Mouse (Mus musculus) midbrain, embryonic 16.5 days (tissue): Measurements from ENCODE around the gene Fbxl21. TPM values are rescaled to one million over a fixed set of nuclear protein-coding genes. Genes with fewer than 3 reads are reported as not detected.

Experiments used
- ATAC-seq: fragments of 200-750 bp; cut with Nextera tagmentation; 2 replicates; pipeline ENCODE4 v1.8.0; 2017; ENCODE audit warnings: moderate TSS enrichment
- H3K27ac ChIP-seq: fragments of 300-500 bp; sonication (generic); 2 replicates; pipeline ENCODE4 v1.5.1; 2014; ENCODE audit warnings: mild to moderate bottlenecking, low read length, mixed read lengths
- H3K27me3 ChIP-seq: fragments of 300-500 bp; sonication (generic); 2 replicates; pipeline ENCODE4 v1.6.1; 2014; ENCODE audit warnings: low read depth, low read length, mixed read lengths; ENCODE audit not compliant: control insufficient read depth, insufficient read depth
- H3K36me3 ChIP-seq: fragments of 300-500 bp; sonication (generic); 2 replicates; pipeline ENCODE4 v1.6.1; 2014; ENCODE audit warnings: mild to moderate bottlenecking, low read length, moderate library complexity, mixed read lengths; ENCODE audit not compliant: control insufficient read depth, insufficient read depth
- H3K4me1 ChIP-seq: fragments of 300-500 bp; sonication (generic); 2 replicates; pipeline ENCODE4 v1.6.1; 2014; ENCODE audit warnings: mild to moderate bottlenecking, low read length, mixed read lengths; ENCODE audit not compliant: control insufficient read depth, insufficient read depth
- H3K4me2 ChIP-seq: fragments of 300-500 bp; sonication (generic); 2 replicates; pipeline ENCODE4 v1.6.1; 2014; ENCODE audit warnings: mild to moderate bottlenecking, low read length, mixed read lengths
- H3K4me3 ChIP-seq: fragments of 300-500 bp; sonication (generic); 2 replicates; pipeline ENCODE4 v1.5.1; 2014; ENCODE audit warnings: low read depth, mild to moderate bottlenecking, low read length, moderate library complexity, mixed read lengths
- H3K9ac ChIP-seq: fragments of 300-500 bp; sonication (generic); 2 replicates; pipeline ENCODE4 v1.6.1; 2014; ENCODE audit warnings: low read depth, low read length, mixed read lengths
- H3K9me3 ChIP-seq: fragments of 300-500 bp; sonication (generic); replicated peaks from 2 replicates; pipeline ENCODE4 v1.6.1; 2014; ENCODE audit warnings: mild to moderate bottlenecking, low read length, mixed read lengths; ENCODE audit not compliant: control insufficient read depth, poor library complexity, severe bottlenecking
- whole genome bisulfite sequencing: fragments of 180-500 bp; shearing (Covaris S2); extraction: QIAGEN DNeasy Blood & Tissue Kit; methylation state at CpG from one replicate; pipeline ENCODE4 v1.1.7; 2014; 5-methylcytosine and 5-hydroxymethylcytosine counted together
- polyA plus RNA-seq: library from polyadenylated mRNA; unstranded; fragments of >200 nt; fragmentation: Nextera tagmentation; extraction: Ambion mirVana; gene quantifications from 2 replicates; pipeline ENCODE4 v1.2.1, GENCODE M21; 2015

Fbxl21 gene
- polyA plus RNA-seq, 1 experiment from 2014 or later, result 3.2 TPM

- Histone ChIP-seq H3K36me3 (no peaks in the 10 kb centered on the region), H3K27me3 (no peaks in the 10 kb centered on the region), H3K9ac (no peak overlapping the region), H3K4me2 (no peak overlapping the region), H3K9me3 (no peaks in the 10 kb centered on the region), H3K4me3 (no peak overlapping the region), H3K27ac (no peak overlapping the region), H3K4me1 (peaks cover 8% of the 10 kb centered on the region)
- ATAC-seq, result no peak
- 45% methylated on average over 3 of the region's 3 CpGs for WGBS
Measured at GRCm38 (mm10) chr13:56558811-56559210, 36.5 kb downstream of the Fbxl21 start.

GRCm38 (mm10) chr13:56559841-56560370 lies 37.6 kb downstream of the Fbxl21 start:
- H3K9ac ChIP-seq, result no peak overlapping the region
- no peaks in the 10 kb centered on the region for H3K4me1 ChIP-seq
- no peak overlapping the region for H3K27ac ChIP-seq
- 82% methylated on average over 6 of the region's 6 CpGs for WGBS
- ATAC-seq, result no peak
- no peak overlapping the region for H3K4me2 ChIP-seq
- H3K4me3 ChIP-seq, result no peak overlapping the region
- H3K36me3 ChIP-seq, result no peaks in the 10 kb centered on the region
- no peaks in the 10 kb centered on the region for H3K27me3 ChIP-seq
- H3K9me3 ChIP-seq, result no peaks in the 10 kb centered on the region

- H3K36me3 ChIP-seq, result no peaks in the 10 kb centered on the region
- no peaks in the 10 kb centered on the region for H3K27me3 ChIP-seq
- 82% methylated on average over 8 of the region's 8 CpGs for WGBS
- no peaks in the 10 kb centered on the region; the same call in 1 of the 2 replicates for H3K4me1 ChIP-seq
- H3K9ac ChIP-seq, result no peak overlapping the region
- H3K4me2 ChIP-seq, result no peak overlapping the region
- no peak overlapping the region for H3K27ac ChIP-seq
- no peak for ATAC-seq
- no peak overlapping the region for H3K4me3 ChIP-seq
- H3K9me3 ChIP-seq, result no peaks in the 10 kb centered on the region
Measured at GRCm38 (mm10) chr13:56561129-56561528, 38.9 kb downstream of the Fbxl21 start.

- Histone ChIP-seq H3K4me2 (no peak overlapping the region), H3K4me1 (peaks cover 3% of the 10 kb centered on the region; the same call in 1 of the 2 replicates), H3K27me3 (no peaks in the 10 kb centered on the region), H3K9me3 (no peaks in the 10 kb centered on the region), H3K36me3 (no peaks in the 10 kb centered on the region), H3K27ac (no peak overlapping the region), H3K9ac (no peak overlapping the region), H3K4me3 (no peak overlapping the region)
- 36% methylated on average over 6 of the region's 6 CpGs for WGBS
- ATAC-seq, result no peak
Measured at GRCm38 (mm10) chr13:56563075-56563474, 40.8 kb downstream of the Fbxl21 start.

GRCm38 (mm10) chr13:56566336-56566735 lies 44.1 kb downstream of the Fbxl21 start:
- Histone ChIP-seq H3K9me3 (no peaks in the 10 kb centered on the region), H3K4me3 (no peak overlapping the region), H3K27me3 (no peaks in the 10 kb centered on the region), H3K27ac (no peak overlapping the region), H3K9ac (no peak overlapping the region), H3K4me1 (peaks cover 3% of the 10 kb centered on the region; the same call in 1 of the 2 replicates), H3K4me2 (no peak overlapping the region), H3K36me3 (no peaks in the 10 kb centered on the region)
- no peak for ATAC-seq
- WGBS, result 39% methylated on average over 10 of the region's 10 CpGs

GRCm38 (mm10) chr13:56571645-56572044 lies 49.4 kb downstream of the Fbxl21 start:
- H3K27me3 ChIP-seq, result no peaks in the 10 kb centered on the region
- H3K4me1 ChIP-seq, result peaks cover under 1% of the 10 kb centered on the region; the same call in 1 of the 2 replicates
- 90% methylated on average over 8 of the region's 8 CpGs for WGBS
- H3K9ac ChIP-seq, result no peak overlapping the region
- ATAC-seq, result no peak
- H3K9me3 ChIP-seq, result no peaks in the 10 kb centered on the region
- H3K4me2 ChIP-seq, result no peak overlapping the region
- no peak overlapping the region for H3K4me3 ChIP-seq
- no peaks in the 10 kb centered on the region for H3K36me3 ChIP-seq
- no peak overlapping the region for H3K27ac ChIP-seq

GRCm38 (mm10) chr13:56575074-56575473 lies 52.8 kb downstream of the Fbxl21 start:
- Histone ChIP-seq H3K36me3 (no peaks in the 10 kb centered on the region), H3K9me3 (no peaks in the 10 kb centered on the region)

GRCm38 (mm10) chr13:56575701-56576321 lies 53.5 kb downstream of the Fbxl21 start:
- Histone ChIP-seq H3K9ac (no peak overlapping the region), H3K9me3 (no peaks in the 10 kb centered on the region), H3K4me3 (no peak overlapping the region), H3K4me2 (no peak overlapping the region), H3K4me1 (no peaks in the 10 kb centered on the region), H3K27ac (no peak overlapping the region), H3K36me3 (no peaks in the 10 kb centered on the region), H3K27me3 (no peaks in the 10 kb centered on the region)
- 70% methylated on average over 12 of the region's 12 CpGs for WGBS
- no peak for ATAC-seq

More at GRCm38 (mm10) chr13:56575074-56575473, 52.8 kb downstream of the Fbxl21 start:
- Histone ChIP-seq H3K4me1 (no peaks in the 10 kb centered on the region), H3K4me3 (no peak overlapping the region), H3K27ac (no peak overlapping the region), H3K9ac (no peak overlapping the region), H3K4me2 (no peak overlapping the region), H3K27me3 (no peaks in the 10 kb centered on the region)
- ATAC-seq, result no peak
- WGBS, result 73% methylated on average over 4 of the region's 4 CpGs

GRCm38 (mm10) chr13:56578097-56578496 lies 55.8 kb downstream of the Fbxl21 start:
- no peak overlapping the region for H3K4me3 ChIP-seq
- H3K9me3 ChIP-seq, result no peaks in the 10 kb centered on the region
- 84% methylated on average over 5 of the region's 5 CpGs for WGBS
- no peak for ATAC-seq
- H3K27ac ChIP-seq, result no peak overlapping the region
- no peaks in the 10 kb centered on the region for H3K36me3 ChIP-seq
- H3K4me1 ChIP-seq, result peaks cover 12% of the 10 kb centered on the region
- no peak overlapping the region for H3K4me2 ChIP-seq
- H3K27me3 ChIP-seq, result no peaks in the 10 kb centered on the region
- no peak overlapping the region for H3K9ac ChIP-seq
